In genomic region chr17:71862895-71863294, GRCm38 (mm10) we compare ENCODE assay signal across 24 mouse cellular contexts.
"Had no signal": no experiment of that assay in that cellular context is flagged by ENCODE, and none has a peak within 500 bp of the region (broad histone marks: within the 10 kb centered on the region; RNA-seq: fewer than 3 reads in every experiment).

No protein-coding gene starts in this region.

- DNase-seq: cerebellum, adult 9-10 months; cerebellum, adult 9-11 months; cerebellum, postnatal 14 days; cerebellum, postnatal 25 days; cerebellum, postnatal 36 days; embryo, embryonic 11 days; forebrain, postnatal 0 days; gastrocnemius, adult 2 months; gastrocnemius, postnatal 10 days; gastrocnemius, postnatal 14 days; gastrocnemius, postnatal 25 days; gastrocnemius, postnatal 36 days; heart, adult 11 months; heart, adult 18-20 months; heart, adult 2 months had no signal

- H3K27ac ChIP-seq: embryonic facial prominence, embryonic 10.5 days; embryonic facial prominence, embryonic 12.5 days; embryonic facial prominence, embryonic 13.5 days; embryonic facial prominence, embryonic 15.5 days; forebrain, embryonic 10.5 days; forebrain, embryonic 12.5 days; forebrain, embryonic 13.5 days; forebrain, embryonic 15.5 days; gastrocnemius, adult 2 months; heart, adult 2 months had no signal

- H3K36me3 ChIP-seq: embryonic facial prominence, embryonic 15.5 days had no signal

- H3K9me3 ChIP-seq: embryonic facial prominence, embryonic 10.5 days; embryonic facial prominence, embryonic 12.5 days; embryonic facial prominence, embryonic 13.5 days; embryonic facial prominence, embryonic 15.5 days; forebrain, embryonic 12.5 days; forebrain, embryonic 13.5 days; forebrain, embryonic 15.5 days had no signal

- H3K4me2 ChIP-seq: embryonic facial prominence, embryonic 12.5 days; embryonic facial prominence, embryonic 13.5 days; embryonic facial prominence, embryonic 15.5 days; forebrain, embryonic 12.5 days; forebrain, embryonic 13.5 days; forebrain, embryonic 15.5 days had no signal

- H3K4me3 ChIP-seq: embryonic facial prominence, embryonic 10.5 days; embryonic facial prominence, embryonic 12.5 days; embryonic facial prominence, embryonic 13.5 days; embryonic facial prominence, embryonic 15.5 days; erythroblast, embryonic 14.5 days; forebrain, embryonic 10.5 days; forebrain, embryonic 12.5 days; forebrain, embryonic 13.5 days; forebrain, embryonic 15.5 days; gastrocnemius, adult 2 months; heart, adult 2 months had no signal

- H3K9ac ChIP-seq: embryonic facial prominence, embryonic 12.5 days; embryonic facial prominence, embryonic 13.5 days; embryonic facial prominence, embryonic 15.5 days; forebrain, embryonic 12.5 days; forebrain, embryonic 13.5 days; forebrain, embryonic 15.5 days; forebrain, postnatal 0 days had no signal

- H3K4me1 ChIP-seq: embryonic facial prominence, embryonic 10.5 days; embryonic facial prominence, embryonic 12.5 days; embryonic facial prominence, embryonic 15.5 days; forebrain, embryonic 10.5 days; forebrain, embryonic 12.5 days; forebrain, embryonic 13.5 days; forebrain, embryonic 15.5 days had no signal

- H3K27me3 ChIP-seq: embryonic facial prominence, embryonic 12.5 days; embryonic facial prominence, embryonic 13.5 days; embryonic facial prominence, embryonic 15.5 days; forebrain, embryonic 12.5 days; forebrain, embryonic 13.5 days; forebrain, embryonic 15.5 days had no signal
